Mouse (Mus musculus): ENCODE data around the gene Ice1. TPM values are rescaled to one million over a fixed set of nuclear protein-coding genes. Genes with fewer than 3 reads are reported as not detected.
A peak's percentile ranks its signal among the peaks of the same experiment; 100 is the strongest.

The Ice1 gene
- polyA plus RNA-seq, 2 experiments, result 5.9 to 9.6 TPM

GRCm38 (mm10) chr13:70612837-70613236 lies 24.6 kb downstream of the Ice1 start:
- H3K36me3 ChIP-seq (replicated peaks; ENCODE audit: control insufficient read depth, insufficient read depth, low read depth), result peaks cover 2% of the 10 kb centered on the region
- H3K27ac ChIP-seq, result no peak overlapping the region
- H3K4me2 ChIP-seq (ENCODE audit: low read depth), result no peak overlapping the region
- no peaks in the 10 kb centered on the region for H3K27me3 ChIP-seq (ENCODE audit: control insufficient read depth, insufficient read depth, low read length)
- H3K9me3 ChIP-seq (ENCODE audit: control insufficient read depth, low read length), result no peaks in the 10 kb centered on the region
- H3K4me3 ChIP-seq (ENCODE audit: insufficient read depth in 1 of 2, low read depth in 2 of 2, low read length in 2 of 2), result no peak overlapping the region
- ATAC-seq (ENCODE audit: insufficient read depth) (no peak), DNase-seq (ENCODE audit: low read depth in 3 of 3, low spot score in 3 of 3) (no peak)
- TF ChIP-seq EP300 (IDR thresholded peaks at IDR 0.05; ENCODE audit: low read depth) (no peak), CTCF (IDR thresholded peaks at IDR 0.05; ENCODE audit: low read depth) (no peak)
- 55% methylated on average over 2 of the region's 2 CpGs for WGBS (ENCODE audit: insufficient replicate concordance)
- H3K9ac ChIP-seq (replicated peaks), result no peak overlapping the region
- no peaks in the 10 kb centered on the region for H3K4me1 ChIP-seq (replicated peaks; ENCODE audit: control insufficient read depth in 2 of 2, insufficient read depth in 2 of 2, low read length in 1 of 2)

GRCm38 (mm10) chr13:70610431-70611420 lies 26.7 kb downstream of the Ice1 start:
- H3K27ac ChIP-seq, result no peak overlapping the region
- no peak for ATAC-seq (ENCODE audit: insufficient read depth)
- 77% methylated on average over 15 of the region's 15 CpGs for WGBS (ENCODE audit: insufficient replicate concordance)
- no peaks in the 10 kb centered on the region for H3K4me1 ChIP-seq (replicated peaks; ENCODE audit: control insufficient read depth in 2 of 2, insufficient read depth in 2 of 2, low read length in 1 of 2)
- H3K4me2 ChIP-seq (ENCODE audit: low read depth), result no peak overlapping the region
- H3K9ac ChIP-seq (replicated peaks), result no peak overlapping the region
- H3K4me3 ChIP-seq (ENCODE audit: insufficient read depth in 1 of 2, low read depth in 2 of 2, low read length in 2 of 2), result no peak overlapping the region
- H3K27me3 ChIP-seq (ENCODE audit: control insufficient read depth, insufficient read depth, low read length), result no peaks in the 10 kb centered on the region
- peak; percentile 83 for TF ChIP-seq CTCF (IDR thresholded peaks at IDR 0.05; ENCODE audit: low read depth)
- no peak for TF ChIP-seq EP300 (IDR thresholded peaks at IDR 0.05; ENCODE audit: low read depth)
- peaks cover 2% of the 10 kb centered on the region for H3K36me3 ChIP-seq (replicated peaks; ENCODE audit: control insufficient read depth, insufficient read depth, low read depth)
- peak; percentile 27 to 30 (median 27) for DNase-seq (ENCODE audit: low read depth in 3 of 3, low spot score in 3 of 3)
- H3K9me3 ChIP-seq (ENCODE audit: control insufficient read depth, low read length), result no peaks in the 10 kb centered on the region

GRCm38 (mm10) chr13:70609632-70610031 lies 27.8 kb downstream of the Ice1 start:
- Histone ChIP-seq H3K4me3 (ENCODE audit: insufficient read depth in 1 of 2, low read depth in 2 of 2, low read length in 2 of 2) (no peak overlapping the region), H3K9ac (replicated peaks) (no peak overlapping the region), H3K27ac (no peak overlapping the region), H3K9me3 (ENCODE audit: control insufficient read depth, low read length) (no peaks in the 10 kb centered on the region), H3K4me2 (ENCODE audit: low read depth) (no peak overlapping the region), H3K27me3 (ENCODE audit: control insufficient read depth, insufficient read depth, low read length) (no peaks in the 10 kb centered on the region), H3K4me1 (replicated peaks; ENCODE audit: control insufficient read depth in 2 of 2, insufficient read depth in 2 of 2, low read length in 1 of 2) (no peaks in the 10 kb centered on the region), H3K36me3 (replicated peaks; ENCODE audit: control insufficient read depth, insufficient read depth, low read depth) (peaks cover 2% of the 10 kb centered on the region)
- WGBS (ENCODE audit: insufficient replicate concordance), result 65% methylated on average over 3 of the region's 3 CpGs
- TF ChIP-seq EP300 (IDR thresholded peaks at IDR 0.05; ENCODE audit: low read depth) (no peak), CTCF (IDR thresholded peaks at IDR 0.05; ENCODE audit: low read depth) (no peak)
- DNase-seq (ENCODE audit: low read depth in 3 of 3, low spot score in 3 of 3), result no peak
- no peak for ATAC-seq (ENCODE audit: insufficient read depth)

GRCm38 (mm10) chr13:70605366-70605765 lies 32.1 kb downstream of the Ice1 start:
- DNase-seq (ENCODE audit: low read depth in 3 of 3, low spot score in 3 of 3) (no peak), ATAC-seq (ENCODE audit: insufficient read depth) (no peak)
- Histone ChIP-seq H3K27me3 (ENCODE audit: control insufficient read depth, insufficient read depth, low read length) (no peaks in the 10 kb centered on the region), H3K4me1 (replicated peaks; ENCODE audit: control insufficient read depth in 2 of 2, insufficient read depth in 2 of 2, low read length in 1 of 2) (no peaks in the 10 kb centered on the region), H3K36me3 (replicated peaks; ENCODE audit: control insufficient read depth, insufficient read depth, low read depth) (peaks cover 4% of the 10 kb centered on the region), H3K27ac (no peak overlapping the region), H3K9ac (replicated peaks) (no peak overlapping the region), H3K4me2 (ENCODE audit: low read depth) (no peak overlapping the region), H3K9me3 (ENCODE audit: control insufficient read depth, low read length) (no peaks in the 10 kb centered on the region), H3K4me3 (ENCODE audit: insufficient read depth in 1 of 2, low read depth in 2 of 2, low read length in 2 of 2) (no peak overlapping the region)
- WGBS (ENCODE audit: insufficient replicate concordance), result 87% methylated on average over 5 of the region's 5 CpGs
- TF ChIP-seq CTCF (IDR thresholded peaks at IDR 0.05; ENCODE audit: low read depth) (no peak), EP300 (IDR thresholded peaks at IDR 0.05; ENCODE audit: low read depth) (no peak)

GRCm38 (mm10) chr13:70604723-70605122 lies 32.7 kb downstream of the Ice1 start:
- Histone ChIP-seq H3K36me3 (replicated peaks; ENCODE audit: control insufficient read depth, insufficient read depth, low read depth) (peaks cover 4% of the 10 kb centered on the region), H3K4me3 (ENCODE audit: insufficient read depth in 1 of 2, low read depth in 2 of 2, low read length in 2 of 2) (no peak overlapping the region), H3K4me1 (replicated peaks; ENCODE audit: control insufficient read depth in 2 of 2, insufficient read depth in 2 of 2, low read length in 1 of 2) (no peaks in the 10 kb centered on the region), H3K4me2 (ENCODE audit: low read depth) (no peak overlapping the region), H3K27me3 (ENCODE audit: control insufficient read depth, insufficient read depth, low read length) (no peaks in the 10 kb centered on the region), H3K27ac (no peak overlapping the region), H3K9me3 (ENCODE audit: control insufficient read depth, low read length) (no peaks in the 10 kb centered on the region), H3K9ac (replicated peaks) (no peak overlapping the region)
- TF ChIP-seq CTCF (IDR thresholded peaks at IDR 0.05; ENCODE audit: low read depth), result peak; percentile 59
- no peak for TF ChIP-seq EP300 (IDR thresholded peaks at IDR 0.05; ENCODE audit: low read depth)
- no peak for DNase-seq (ENCODE audit: low read depth in 3 of 3, low spot score in 3 of 3)
- no peak for ATAC-seq (ENCODE audit: insufficient read depth)
- WGBS (ENCODE audit: insufficient replicate concordance), result 73% methylated on average over 8 of the region's 8 CpGs

All from liver, embryonic 14.5 days (tissue).